ENCODE assay signal across 8 mouse cellular contexts in the genomic region with DNA sequence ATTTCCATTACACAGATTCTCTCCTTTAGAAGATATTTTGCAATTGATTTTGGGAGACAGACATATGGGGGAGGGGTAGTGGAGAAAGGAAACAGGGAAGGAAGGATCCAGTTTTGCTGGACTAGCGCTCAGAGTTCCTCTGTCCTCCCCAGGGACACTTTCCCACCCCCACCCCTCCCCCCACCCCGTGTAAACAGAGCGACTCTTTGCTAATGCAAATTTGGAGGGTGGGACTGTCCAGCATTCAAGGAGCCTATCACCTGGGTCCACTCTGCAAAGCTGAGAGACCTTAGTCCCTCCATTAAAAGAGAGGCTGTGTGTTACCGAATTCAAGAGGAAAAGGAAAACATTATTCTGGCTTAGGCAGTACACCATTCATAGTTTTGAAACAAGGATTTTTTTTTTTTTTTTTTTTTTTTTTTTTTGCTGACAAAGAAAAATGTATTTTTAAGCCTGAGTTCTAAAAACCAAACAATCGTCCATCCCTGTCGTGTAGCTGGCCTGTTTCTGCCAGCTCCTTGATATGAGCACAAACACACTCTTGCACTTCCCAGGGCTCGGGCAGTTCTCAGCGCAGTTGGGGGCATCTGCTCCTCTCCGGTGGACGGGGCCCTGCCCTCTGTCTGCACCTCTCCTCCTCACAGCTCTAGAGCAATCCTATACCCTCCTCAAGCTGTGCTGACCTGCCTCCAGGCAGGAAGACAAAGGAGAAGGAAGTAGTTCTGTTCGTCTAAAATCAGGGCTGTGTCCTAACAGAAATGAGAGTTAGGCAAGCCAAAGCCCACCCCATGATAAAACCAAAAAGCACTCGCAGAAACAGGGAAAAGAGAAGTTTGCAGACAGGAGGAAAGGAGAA.
A peak's percentile ranks its signal among the peaks of the same experiment; 100 is the strongest.
DNase-seq lines count a peak whose midpoint lies in the region; ATAC-seq and TF ChIP-seq lines count a peak whose summit lies in the region.

No protein-coding gene starts in this region.

- H3K4me3 ChIP-seq in heart, postnatal 0 days (ENCODE audit: low read depth, low read length) = peak overlapping the region; percentile 17
- peak overlapping the region in 1 of 2 experiments; percentile 21; a peak in 2 of 4 replicates for H3K4me3 ChIP-seq in liver, embryonic 14.5 days (ENCODE audit: insufficient read depth in 1 of 2, low read depth in 2 of 2, low read length in 2 of 2)
- H3K4me3 ChIP-seq in stomach, postnatal 0 days (ENCODE audit: low read depth, low read length) = peak overlapping the region; percentile 17

- H3K4me1 ChIP-seq in heart, postnatal 0 days (ENCODE audit: control insufficient read depth, insufficient read depth) = no peaks in the 10 kb centered on the region
- H3K4me1 ChIP-seq in liver, embryonic 14.5 days (replicated peaks; ENCODE audit: control insufficient read depth in 2 of 2, insufficient read depth in 2 of 2, low read length in 1 of 2) = 0 out of 4 replicates have a peak, but pooled peaks cover 0 to 3% of the 10 kb centered on the region in 2 experiments
- H3K4me1 ChIP-seq in stomach, postnatal 0 days (replicated peaks; ENCODE audit: control insufficient read depth, insufficient read depth) = peaks cover 7% of the 10 kb centered on the region; the same call in 1 of the 2 replicates

- H3K27me3 ChIP-seq in heart, postnatal 0 days (ENCODE audit: control insufficient read depth, insufficient read depth, low read length) = no peaks in the 10 kb centered on the region
- H3K27me3 ChIP-seq in liver, embryonic 14.5 days (ENCODE audit: control insufficient read depth, insufficient read depth, low read length) = no peaks in the 10 kb centered on the region
- H3K27me3 ChIP-seq in stomach, postnatal 0 days (ENCODE audit: control insufficient read depth, insufficient read depth, low read length) = no peaks in the 10 kb centered on the region

- H3K27ac ChIP-seq in heart, postnatal 0 days (ENCODE audit: low read depth) = peak overlapping the region; percentile 49
- H3K27ac ChIP-seq in liver, embryonic 14.5 days = no peak overlapping the region
- H3K27ac ChIP-seq in stomach, postnatal 0 days (replicated peaks) = peak overlapping the region; percentile 50; the same call in 1 of the 2 replicates

- WGBS in heart, postnatal 0 days = 9% methylated on average over 12 of the region's 12 CpGs
- WGBS in liver, embryonic 14.5 days (ENCODE audit: insufficient replicate concordance) = 5% methylated on average over 12 of the region's 12 CpGs
- 4% methylated on average over 12 of the region's 12 CpGs for WGBS in stomach, postnatal 0 days

- intact Hi-C loops in gastrocnemius, postnatal 14 days (cut with DNase I; ENCODE audit: low total_unique reads) = no loop called here

- no peak for TF ChIP-seq EP300 in heart, postnatal 0 days (IDR thresholded peaks at IDR 0.05; ENCODE audit: low read depth)
- TF ChIP-seq EP300 in liver, embryonic 14.5 days (IDR thresholded peaks at IDR 0.05; ENCODE audit: low read depth) = no peak
- TF ChIP-seq EP300 in stomach, postnatal 0 days (optimal IDR thresholded peaks at IDR 0.05) = no peak

- DNase-seq in adrenal gland, postnatal 10 days = peak; percentile 12
- no peak for DNase-seq in adrenal gland, adult 8-10 months
- peak; percentile 41 for DNase-seq in embryo, embryonic 10.5 days (ENCODE audit: low spot score)
- no peak for DNase-seq in heart, postnatal 0 days (ENCODE audit: low spot score)
- DNase-seq in liver, embryonic 14.5 days (ENCODE audit: low read depth in 3 of 3, low spot score in 3 of 3) = no peak
- peak; percentile 27 for DNase-seq in stomach, postnatal 0 days (ENCODE audit: low spot score)
- DNase-seq in gastrocnemius, postnatal 14 days = no peak
- no peak for DNase-seq in frontal cortex, postnatal 36 days (ENCODE audit: low spot score in 2 of 2)

- TF ChIP-seq CTCF in heart, postnatal 0 days (IDR thresholded peaks at IDR 0.05; ENCODE audit: low read depth) = no peak
- no peak for TF ChIP-seq CTCF in liver, embryonic 14.5 days (IDR thresholded peaks at IDR 0.05; ENCODE audit: low read depth)
- 0 out of 2 replicates have a peak, but pooled peaks have one; percentile 17 for TF ChIP-seq CTCF in stomach, postnatal 0 days (IDR thresholded peaks at IDR 0.05; ENCODE audit: low read depth)

- H3K36me3 ChIP-seq in heart, postnatal 0 days (replicated peaks; ENCODE audit: control insufficient read depth, insufficient read depth, low read length) = no peaks in the 10 kb centered on the region
- no peaks in the 10 kb centered on the region for H3K36me3 ChIP-seq in liver, embryonic 14.5 days (replicated peaks; ENCODE audit: control insufficient read depth, insufficient read depth, low read depth)
- no peaks in the 10 kb centered on the region for H3K36me3 ChIP-seq in stomach, postnatal 0 days (ENCODE audit: control insufficient read depth, insufficient read depth, low read length)

- no peaks in the 10 kb centered on the region for H3K9me3 ChIP-seq in heart, postnatal 0 days (replicated peaks; ENCODE audit: control insufficient read depth, low read length)
- H3K9me3 ChIP-seq in liver, embryonic 14.5 days (ENCODE audit: control insufficient read depth, low read length) = no peaks in the 10 kb centered on the region
- no peaks in the 10 kb centered on the region for H3K9me3 ChIP-seq in stomach, postnatal 0 days (ENCODE audit: control insufficient read depth, low read length)

- 0 out of 2 replicates have a peak overlapping the region, but pooled peaks have one; percentile 6 for H3K9ac ChIP-seq in heart, postnatal 0 days (replicated peaks; ENCODE audit: low read depth, low read length)
- no peak overlapping the region for H3K9ac ChIP-seq in liver, embryonic 14.5 days (replicated peaks)
- H3K9ac ChIP-seq in stomach, postnatal 0 days (ENCODE audit: low read length) = peak overlapping the region; percentile 45

- ATAC-seq in heart, postnatal 0 days (ENCODE audit: insufficient read depth, low read depth) = peak; percentile 30
- no peak for ATAC-seq in liver, embryonic 14.5 days (ENCODE audit: insufficient read depth)
- ATAC-seq in stomach, postnatal 0 days (ENCODE audit: low FRiP score, low TSS enrichment) = peak; percentile 49; the same call in 1 of the 2 replicates

- peak overlapping the region; percentile 49 for H3K4me2 ChIP-seq in heart, postnatal 0 days (ENCODE audit: low read depth, low read length)
- H3K4me2 ChIP-seq in liver, embryonic 14.5 days (ENCODE audit: low read depth) = peak overlapping the region; percentile 25
- H3K4me2 ChIP-seq in stomach, postnatal 0 days (replicated peaks; ENCODE audit: low read depth) = peak overlapping the region; percentile 53

Comparison
In these comparisons a context has a peak if more than half of its experiments do, and no peak if none do; other contexts are left out.
1. DNase-seq: peak in adrenal gland, postnatal 10 days (single experiment), embryo, embryonic 10.5 days (single experiment) and stomach, postnatal 0 days (single experiment); none in adrenal gland, adult 8-10 months (single experiment), heart, postnatal 0 days (single experiment), liver, embryonic 14.5 days (0 of 3), gastrocnemius, postnatal 14 days (single experiment) and frontal cortex, postnatal 36 days (0 of 2).
2. Peak in every context shown above with its lines, with median percentiles within 50 percentile points of each other: H3K4me2 ChIP-seq.